8 mouse cellular contexts compared by ENCODE assay signal in genomic region chr4:132352739-132353138, GRCm38 (mm10). TPM values are rescaled to one million over a fixed set of nuclear protein-coding genes. Genes with fewer than 3 reads are reported as not detected.
DNase-seq lines count a peak whose midpoint lies in the region; ATAC-seq and TF ChIP-seq lines count a peak whose summit lies in the region.

No protein-coding gene starts in this region.

- peak overlapping the region; percentile 96 for H3K27ac ChIP-seq in ES-E14 (ENCODE audit: insufficient read depth, low read depth, low read length, poor library complexity, severe bottlenecking)
- H3K27ac ChIP-seq in forebrain, embryonic 13.5 days: peak overlapping the region; percentile 88; the same call in 1 of the 2 replicates
- peak overlapping the region; percentile 84 for H3K27ac ChIP-seq in intestine, embryonic 16.5 days (ENCODE audit: low read length)
- peak overlapping the region; percentile 92 for H3K27ac ChIP-seq in lung, postnatal 0 days (ENCODE audit: low read length)

- WGBS in forebrain, embryonic 13.5 days: under 1% methylated on average over 14 of the region's 14 CpGs
- under 1% methylated on average over 14 of the region's 14 CpGs for WGBS in intestine, embryonic 16.5 days
- WGBS in lung, postnatal 0 days: under 1% methylated on average over 14 of the region's 14 CpGs

- H3K9ac ChIP-seq in ES-E14 (ENCODE audit: insufficient read depth, low read depth, low read length, poor library complexity, severe bottlenecking): peak overlapping the region; percentile 97
- H3K9ac ChIP-seq in forebrain, embryonic 13.5 days: peak overlapping the region; percentile 90
- peak overlapping the region; percentile 77 for H3K9ac ChIP-seq in intestine, embryonic 16.5 days (ENCODE audit: low read depth, low read length)
- peak overlapping the region; percentile 69 for H3K9ac ChIP-seq in lung, postnatal 0 days (replicated peaks; ENCODE audit: low read depth)

- H3K36me3 ChIP-seq in ES-E14 (ENCODE audit: control insufficient read depth, insufficient read depth, low read length, poor library complexity, severe bottlenecking): peaks cover 23% of the 10 kb centered on the region
- peaks cover 25% of the 10 kb centered on the region for H3K36me3 ChIP-seq in forebrain, embryonic 13.5 days (ENCODE audit: poor library complexity, severe bottlenecking)
- H3K36me3 ChIP-seq in intestine, embryonic 16.5 days (ENCODE audit: control insufficient read depth, insufficient read depth, low read length): no peaks in the 10 kb centered on the region
- no peaks in the 10 kb centered on the region for H3K36me3 ChIP-seq in lung, postnatal 0 days (ENCODE audit: insufficient read depth, low read length)

- no peak for DNase-seq in frontal cortex, postnatal 14 days (ENCODE audit: low spot score in 2 of 2)
- no peak for DNase-seq in ES-E14 (ENCODE audit: low read depth, low spot score)
- peak; percentile 36 for DNase-seq in lung, postnatal 0 days (ENCODE audit: low spot score)
- peak; percentile 24 for DNase-seq in thymus, postnatal 25 days
- no peak for DNase-seq in layer of hippocampus, adult 11-12 months (ENCODE audit: low spot score)

- H3K9me3 ChIP-seq in ES-E14 (ENCODE audit: control insufficient read depth, insufficient read depth, low read depth, low read length): no peaks in the 10 kb centered on the region
- no peaks in the 10 kb centered on the region for H3K9me3 ChIP-seq in forebrain, embryonic 13.5 days (replicated peaks)
- no peaks in the 10 kb centered on the region for H3K9me3 ChIP-seq in intestine, embryonic 16.5 days (ENCODE audit: control insufficient read depth, low read length)
- H3K9me3 ChIP-seq in lung, postnatal 0 days (ENCODE audit: low read length): no peaks in the 10 kb centered on the region

- no peaks in the 10 kb centered on the region for H3K27me3 ChIP-seq in forebrain, embryonic 13.5 days
- H3K27me3 ChIP-seq in intestine, embryonic 16.5 days (replicated peaks; ENCODE audit: control insufficient read depth, insufficient read depth, low read length): no peaks in the 10 kb centered on the region
- H3K27me3 ChIP-seq in lung, postnatal 0 days (replicated peaks; ENCODE audit: insufficient read depth, low read length): no peaks in the 10 kb centered on the region

- 0 out of 2 replicates have a peak, but pooled peaks have one; percentile 26 for ATAC-seq in frontal cortex, adult (ENCODE audit: low TSS enrichment)
- no peak for ATAC-seq in forebrain, embryonic 13.5 days
- no peak for ATAC-seq in intestine, embryonic 16.5 days
- peak; percentile 31 for ATAC-seq in lung, postnatal 0 days

- peak overlapping the region; percentile 81 to 89 for H3K4me3 ChIP-seq in ES-E14 (ENCODE audit: insufficient read depth in 1 of 2, low read depth in 1 of 2, low read length in 2 of 2, poor library complexity in 1 of 2, severe bottlenecking in 1 of 2)
- H3K4me3 ChIP-seq in forebrain, embryonic 13.5 days: peak overlapping the region; percentile 80
- H3K4me3 ChIP-seq in intestine, embryonic 16.5 days (ENCODE audit: low read length): peak overlapping the region; percentile 69
- peak overlapping the region; percentile 71 for H3K4me3 ChIP-seq in lung, postnatal 0 days (ENCODE audit: low read depth, low read length)

- no peak for TF ChIP-seq EP300 in lung, postnatal 0 days (IDR thresholded peaks at IDR 0.05)

- TF ChIP-seq CTCF in lung, postnatal 0 days (IDR thresholded peaks at IDR 0.05): no peak

- in situ Hi-C loops in ES-E14 (cut with MboI; ENCODE audit: low sequenced_read_pairs in 2 of 2, unreplicated experiment in 2 of 2): no loop called here

- peak overlapping the region; percentile 95 for H3K4me2 ChIP-seq in forebrain, embryonic 13.5 days
- H3K4me2 ChIP-seq in intestine, embryonic 16.5 days (ENCODE audit: low read depth, low read length): peak overlapping the region; percentile 66
- peak overlapping the region; percentile 74 for H3K4me2 ChIP-seq in lung, postnatal 0 days (replicated peaks; ENCODE audit: low read depth, low read length)

- H3K4me1 ChIP-seq in ES-E14 (ENCODE audit: control insufficient read depth in 2 of 2, insufficient read depth in 2 of 2, low read length in 2 of 2, poor library complexity in 1 of 2): peaks cover 2 to 6% of the 10 kb centered on the region in 2 experiments; a peak in 2 of 4 replicates
- peaks cover 23% of the 10 kb centered on the region for H3K4me1 ChIP-seq in forebrain, embryonic 13.5 days
- peaks cover 14% of the 10 kb centered on the region for H3K4me1 ChIP-seq in intestine, embryonic 16.5 days (ENCODE audit: control insufficient read depth, insufficient read depth, low read length)
- H3K4me1 ChIP-seq in lung, postnatal 0 days (ENCODE audit: insufficient read depth, low read depth, low read length): peaks cover 8% of the 10 kb centered on the region; the same call in 1 of the 2 replicates

TF ChIP-seq in ES-E14, 5 proteins besides CTCF, POLR2A, EP300 and RAD21:
- no peak for TF ChIP-seq CHD2 (IDR thresholded peaks at IDR 0.05; ENCODE audit: low read depth, low read length)
TF ChIP-seq in ES-E14: peak in this region for 0.

RNA-seq across cellular contexts. Expression of gene Rcc1, which starts 0.7 kb away (rescaled TPM):
- 107 and 117 TPM in 2 replicates for total RNA-seq in ES-E14 (2012; rRNA removed)
- polyA plus RNA-seq in forebrain, embryonic 13.5 days (2015; fragmentation: Nextera tagmentation; extraction: Ambion mirVana): 82.2 and 89.5 TPM in 2 replicates
- 82.2 and 90.6 TPM in 2 replicates for polyA plus RNA-seq in intestine, embryonic 16.5 days (2015; fragmentation: Nextera tagmentation; extraction: Ambion mirVana)
- 14.3 and 14.7 TPM in 2 replicates for polyA plus RNA-seq in lung, postnatal 0 days (2015; fragmentation: Nextera tagmentation; extraction: Ambion mirVana)

RNA-seq across cellular contexts. Expression of gene Trnau1ap, which starts 23.4 kb away (rescaled TPM):
- 48.6 and 61.8 TPM in 2 replicates for total RNA-seq in ES-E14 (2012; rRNA removed)
- polyA plus RNA-seq in forebrain, embryonic 13.5 days (2015; fragmentation: Nextera tagmentation; extraction: Ambion mirVana): 87.8 and 96.4 TPM in 2 replicates
- 79.6 and 81.1 TPM in 2 replicates for polyA plus RNA-seq in intestine, embryonic 16.5 days (2015; fragmentation: Nextera tagmentation; extraction: Ambion mirVana)
- polyA plus RNA-seq in lung, postnatal 0 days (2015; fragmentation: Nextera tagmentation; extraction: Ambion mirVana): 49.8 and 52.9 TPM in 2 replicates

RNA-seq across cellular contexts. Expression of gene Rab42, which starts 49.6 kb away (rescaled TPM):
- 0.69 and 1.1 TPM in 2 replicates for total RNA-seq in ES-E14 (2012; rRNA removed)
- polyA plus RNA-seq in forebrain, embryonic 13.5 days (2015; fragmentation: Nextera tagmentation; extraction: Ambion mirVana): 0.23 and 0.64 TPM in 2 replicates
- polyA plus RNA-seq in intestine, embryonic 16.5 days (2015; fragmentation: Nextera tagmentation; extraction: Ambion mirVana): 5.3 and 7.8 TPM in 2 replicates
- 2.3 and 3.1 TPM in 2 replicates for polyA plus RNA-seq in lung, postnatal 0 days (2015; fragmentation: Nextera tagmentation; extraction: Ambion mirVana)

Comparison
In these comparisons a context has a peak if more than half of its experiments do, and no peak if none do; other contexts are left out.
1. ATAC-seq: peak in frontal cortex, adult (single experiment) and lung, postnatal 0 days (single experiment); none in forebrain, embryonic 13.5 days (single experiment) and intestine, embryonic 16.5 days (single experiment).
2. DNase-seq: peak in lung, postnatal 0 days (single experiment) and thymus, postnatal 25 days (single experiment); none in frontal cortex, postnatal 14 days (0 of 2), ES-E14 (single experiment) and layer of hippocampus, adult 11-12 months (single experiment).
3. Peak in every context shown above with its lines, with median percentiles within 50 percentile points of each other: H3K27ac ChIP-seq, H3K4me3 ChIP-seq, H3K9ac ChIP-seq and H3K4me2 ChIP-seq.